Mouse (Mus musculus): ENCODE results near the gene Tmem189.

- no peak for TF ChIP-seq TAL1 (conservative IDR thresholded peaks at IDR 0.05; ENCODE audit: low read depth, low read length)
- TF ChIP-seq CTCF (IDR thresholded peaks at IDR 0.05; ENCODE audit: low read depth, low read length): no peak
Observed at GRCm38 (mm10) chr2:167683721-167684120, 5.9 kb downstream of the Tmem189 start.
